Mouse (Mus musculus): ENCODE measurements around the gene Nap1l1.

GRCm38 (mm10) chr10:111521636-111522035, 48.6 kb downstream of the Nap1l1 start:
- TF ChIP-seq GATA1 (IDR thresholded peaks at IDR 0.05; ENCODE audit: low read length), result no peak
- TF ChIP-seq TAL1 (IDR thresholded peaks at IDR 0.05; ENCODE audit: low read length), result no peak
